21 mouse cellular contexts compared by ENCODE assay signal in the genomic region with DNA sequence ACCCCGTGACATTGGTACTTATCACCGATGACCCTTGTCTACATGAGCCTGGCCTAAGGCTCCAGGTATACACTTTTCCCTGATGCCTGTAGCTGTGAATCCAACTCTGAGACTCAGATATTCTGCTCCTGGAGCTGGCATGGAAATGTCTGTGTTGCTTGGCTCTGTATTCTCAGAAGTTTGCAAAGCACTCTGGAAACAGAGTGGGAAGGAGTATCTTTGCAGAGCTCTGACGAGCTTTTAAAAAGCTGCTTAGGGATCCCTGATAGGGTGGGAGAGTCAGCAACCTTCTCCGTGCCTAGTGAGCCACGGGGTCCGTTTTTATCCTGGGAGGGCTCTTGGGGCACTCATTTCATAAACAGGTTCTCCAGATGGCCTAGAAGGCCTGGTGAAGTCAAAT.
DNase-seq lines count a peak whose midpoint lies in the region; ATAC-seq and TF ChIP-seq lines count a peak whose summit lies in the region.
"Had no signal": no experiment of that assay in that cellular context is flagged by ENCODE, and none has a peak within 500 bp of the region (broad histone marks: within the 10 kb centered on the region; RNA-seq: fewer than 3 reads in every experiment).

No protein-coding gene starts in this region.

- DNase-seq in midbrain, embryonic 11.5 days (ENCODE audit: low spot score, missing footprints), result peak; percentile 51
- peak; percentile 44 for DNase-seq in brain, adult 2 months (ENCODE audit: low read depth, low spot score)
- no peak for DNase-seq in cerebellum, postnatal 4 days (ENCODE audit: low spot score in 2 of 2)
- DNase-seq: adrenal gland, adult 2 months; adrenal gland, postnatal 10 days; adrenal gland, postnatal 25 days; cerebellum, adult 11-12 months; cerebellum, adult 2 months; cerebellum, adult 9-10 months; cerebellum, postnatal 10 days; cerebellum, postnatal 25 days; embryo, embryonic 11 days had no signal

- no peak for ATAC-seq in midbrain, embryonic 11.5 days (ENCODE audit: low FRiP score)
- ATAC-seq in midbrain, embryonic 15.5 days (replicated peaks), result no peak
- ATAC-seq: forebrain, embryonic 14.5 days; forebrain, embryonic 16.5 days had no signal

- no peak overlapping the region for H3K27ac ChIP-seq in midbrain, embryonic 11.5 days (ENCODE audit: low read depth, low read length)
- H3K27ac ChIP-seq in midbrain, embryonic 15.5 days, result no peak overlapping the region
- peak overlapping the region; percentile 63 for H3K27ac ChIP-seq in olfactory bulb, adult 2 months (ENCODE audit: insufficient read depth, low read depth, low read length)
- H3K27ac ChIP-seq: embryonic facial prominence, embryonic 13.5 days; embryonic facial prominence, embryonic 15.5 days; forebrain, embryonic 10.5 days; forebrain, embryonic 12.5 days had no signal

- no peaks in the 10 kb centered on the region for H3K36me3 ChIP-seq in midbrain, embryonic 11.5 days (ENCODE audit: control insufficient read depth, insufficient read depth, low read length)
- H3K36me3 ChIP-seq in midbrain, embryonic 15.5 days (replicated peaks), result no peaks in the 10 kb centered on the region
- H3K36me3 ChIP-seq: embryonic facial prominence, embryonic 13.5 days; embryonic facial prominence, embryonic 15.5 days; forebrain, embryonic 10.5 days; forebrain, embryonic 12.5 days had no signal

- TF ChIP-seq CTCF in olfactory bulb, adult 2 months (IDR thresholded peaks at IDR 0.05; ENCODE audit: insufficient read depth, low read depth, low read length), result no peak

- TF ChIP-seq POLR2A in olfactory bulb, adult 2 months (IDR thresholded peaks at IDR 0.05; ENCODE audit: insufficient read depth, low read depth, low read length), result no peak

- no peaks in the 10 kb centered on the region for H3K4me1 ChIP-seq in midbrain, embryonic 11.5 days (ENCODE audit: control insufficient read depth, insufficient read depth, low read length)
- H3K4me1 ChIP-seq in midbrain, embryonic 15.5 days, result 0 out of 2 replicates have a peak, but pooled peaks cover 4% of the 10 kb centered on the region
- H3K4me1 ChIP-seq in olfactory bulb, adult 2 months (ENCODE audit: control insufficient read depth, insufficient read depth, low read length), result peaks cover 3% of the 10 kb centered on the region; the same call in 1 of the 2 replicates
- H3K4me1 ChIP-seq: embryonic facial prominence, embryonic 13.5 days; embryonic facial prominence, embryonic 15.5 days; forebrain, embryonic 10.5 days; forebrain, embryonic 12.5 days had no signal

- H3K9ac ChIP-seq in midbrain, embryonic 11.5 days (ENCODE audit: low read length), result no peak overlapping the region
- H3K9ac ChIP-seq in midbrain, embryonic 15.5 days, result no peak overlapping the region
- H3K9ac ChIP-seq: embryonic facial prominence, embryonic 13.5 days; embryonic facial prominence, embryonic 15.5 days; forebrain, embryonic 12.5 days had no signal

- 79% methylated on average over 6 of the region's 6 CpGs for WGBS in midbrain, embryonic 11.5 days
- 81% methylated on average over 6 of the region's 6 CpGs for WGBS in midbrain, embryonic 15.5 days
- 56% methylated on average over 6 of the region's 6 CpGs for WGBS in olfactory bulb, adult 2 months

- H3K4me3 ChIP-seq in midbrain, embryonic 11.5 days (ENCODE audit: low read depth, low read length), result no peak overlapping the region
- no peak overlapping the region for H3K4me3 ChIP-seq in midbrain, embryonic 15.5 days
- no peak overlapping the region for H3K4me3 ChIP-seq in olfactory bulb, adult 2 months (ENCODE audit: insufficient read depth, low read depth, low read length)
- H3K4me3 ChIP-seq: embryonic facial prominence, embryonic 13.5 days; embryonic facial prominence, embryonic 15.5 days; erythroblast, embryonic 14.5 days; forebrain, embryonic 10.5 days; forebrain, embryonic 12.5 days had no signal

- no peaks in the 10 kb centered on the region for H3K27me3 ChIP-seq in midbrain, embryonic 11.5 days (ENCODE audit: control insufficient read depth, insufficient read depth, low read length)
- no peaks in the 10 kb centered on the region for H3K27me3 ChIP-seq in midbrain, embryonic 15.5 days (replicated peaks)
- H3K27me3 ChIP-seq: embryonic facial prominence, embryonic 13.5 days; embryonic facial prominence, embryonic 15.5 days; forebrain, embryonic 12.5 days had no signal

- no peak overlapping the region for H3K4me2 ChIP-seq in midbrain, embryonic 11.5 days
- no peak overlapping the region for H3K4me2 ChIP-seq in midbrain, embryonic 15.5 days
- H3K4me2 ChIP-seq: embryonic facial prominence, embryonic 13.5 days; embryonic facial prominence, embryonic 15.5 days; forebrain, embryonic 12.5 days had no signal

- no peaks in the 10 kb centered on the region for H3K9me3 ChIP-seq in midbrain, embryonic 11.5 days (ENCODE audit: control insufficient read depth, low read length)
- no peaks in the 10 kb centered on the region for H3K9me3 ChIP-seq in midbrain, embryonic 15.5 days
- H3K9me3 ChIP-seq: embryonic facial prominence, embryonic 13.5 days; embryonic facial prominence, embryonic 15.5 days; forebrain, embryonic 10.5 days; forebrain, embryonic 12.5 days had no signal

Comparison
In these comparisons a context has a peak if more than half of its experiments do, and no peak if none do; other contexts are left out.
1. DNase-seq: peak in midbrain, embryonic 11.5 days (single experiment) and brain, adult 2 months (single experiment); none in cerebellum, postnatal 4 days (0 of 2).